Mouse (Mus musculus): ENCODE measurements around the gene Vps33b.

GRCm38 (mm10) chr7:80268897-80269750 is at the start of gene Vps33b:
- no peak for TF ChIP-seq CTCF (IDR thresholded peaks at IDR 0.05; ENCODE audit: insufficient read depth, low read depth, low read length)
- no peak for TF ChIP-seq POLR2A (IDR thresholded peaks at IDR 0.05; ENCODE audit: insufficient read depth, low read depth, low read length)
